Mouse (Mus musculus) retina, embryonic 14.5 days (tissue): ENCODE measurements at regions not wholly inside any gene's neighbourhood (a gene's known extent, or its start where the extent isn't known, plus 50 kb on each side); places are given as distances from the start of the nearest gene placed in this dataset.
A peak's percentile ranks its signal among the peaks of the same experiment; 100 is the strongest.
"Not testable (repeated sequence)": the region's sequence is repeated elsewhere in the genome, so short reads cannot be mapped to it uniquely, and the experiment has no call there.

Experiments used
- DNase-seq: peaks from one replicate; pipeline ENCODE4 v3.0.0-alpha.2; 2015; ENCODE audit warnings: low spot score

DNA sequence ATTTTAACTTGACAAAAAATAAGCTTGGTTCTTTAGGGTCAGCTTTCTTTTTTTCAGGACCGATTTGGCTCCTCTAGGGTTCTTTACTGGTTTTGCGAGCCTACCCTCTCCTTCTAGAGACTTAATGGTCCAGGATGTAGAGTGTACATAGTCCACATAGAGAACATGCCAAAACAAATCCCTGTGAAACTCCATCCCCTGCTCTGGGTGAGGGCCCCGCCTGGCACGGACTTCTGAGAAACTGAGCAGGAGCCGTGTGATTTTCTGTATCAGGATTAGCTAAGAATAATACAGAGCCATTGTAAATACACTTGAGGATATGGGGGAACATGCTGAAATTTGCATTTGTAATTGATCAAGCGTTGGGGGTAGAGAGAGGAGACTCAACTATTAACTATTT is 118.2 kb upstream of the Teddm2 start:
- no peak for DNase-seq

DNA sequence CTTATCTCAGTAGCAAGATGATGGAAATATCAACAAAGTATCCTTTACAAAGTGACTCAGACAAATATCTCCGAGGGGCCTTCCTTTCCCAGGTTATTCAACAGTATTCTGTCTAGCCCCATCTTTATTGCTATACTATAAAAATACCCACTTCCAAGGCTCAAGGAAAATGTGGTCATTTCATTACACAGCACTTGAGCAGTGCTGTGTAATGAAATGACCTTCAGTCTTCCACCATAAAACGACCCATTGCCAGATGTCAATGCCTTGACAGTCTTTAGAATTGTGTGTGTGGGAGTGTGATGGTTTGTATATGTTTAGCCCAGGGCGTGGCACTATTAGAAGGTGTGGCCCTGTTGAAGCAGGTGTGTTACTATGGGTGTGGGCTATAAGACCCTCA is 124.3 kb upstream of the Teddm2 start:
- DNase-seq: no peak

- DNase-seq: no peak
Measured at GRCm38 (mm10) chr1:154027303-154027702, 127.3 kb upstream of the Teddm2 start.

GRCm38 (mm10) chr1:154029826-154030225 is 129.8 kb upstream of the Teddm2 start:
- DNase-seq: no peak

DNA sequence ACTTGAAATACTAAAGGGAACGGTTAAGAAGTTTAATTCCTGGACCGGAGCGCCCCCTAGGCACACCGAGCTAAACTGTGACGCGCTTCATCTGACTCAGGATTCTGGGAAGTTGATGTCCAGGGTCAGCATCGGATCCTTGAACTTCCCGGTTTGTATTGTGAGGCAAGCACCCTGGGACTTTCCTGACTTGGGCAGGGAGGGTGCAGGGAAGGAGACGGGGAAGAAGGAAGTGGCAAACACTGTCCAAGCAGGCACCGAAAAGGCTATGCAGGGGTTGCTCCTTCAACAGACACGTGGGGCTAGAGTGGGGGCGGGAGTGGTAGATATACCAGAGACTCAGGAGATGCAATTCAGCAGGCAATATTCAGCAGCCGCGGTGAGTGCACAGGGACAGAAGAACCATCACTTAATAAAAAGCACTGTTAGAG is 132.7 kb upstream of the Teddm2 start:
- DNase-seq: peak; percentile 78

GRCm38 (mm10) chr1:154033958-154034606 is 134.1 kb upstream of the Teddm2 start:
- DNase-seq: no peak

- peak; percentile 6 for DNase-seq
Measured at GRCm38 (mm10) chr1:154036729-154037270, 136.8 kb upstream of the Teddm2 start.

- no peak for DNase-seq
Measured at GRCm38 (mm10) chr1:154038241-154038640, 138.2 kb upstream of the Teddm2 start.

DNA sequence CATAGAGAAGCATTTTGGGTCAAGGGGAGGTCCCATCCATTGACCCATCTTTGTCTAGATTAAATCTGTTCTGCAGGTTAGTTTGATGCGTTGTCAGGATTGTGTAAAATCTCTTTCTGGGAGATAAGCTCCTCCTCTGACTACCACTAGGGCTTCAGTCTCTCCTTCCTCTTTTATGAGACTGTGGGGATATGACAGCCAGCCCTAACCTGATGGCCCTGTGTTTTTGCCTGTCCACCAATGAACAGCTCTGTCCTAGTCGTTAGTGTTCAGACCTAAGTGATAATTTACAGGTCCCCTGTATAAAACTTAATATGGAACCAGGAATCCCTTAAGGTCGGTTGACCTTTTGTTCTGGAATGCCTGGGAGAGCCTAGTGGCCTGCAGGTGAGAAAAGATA is 140.9 kb upstream of the Teddm2 start:
- DNase-seq: no peak

- no peak for DNase-seq
Measured at GRCm38 (mm10) chr1:154042956-154043355, 142.9 kb upstream of the Teddm2 start.

DNA sequence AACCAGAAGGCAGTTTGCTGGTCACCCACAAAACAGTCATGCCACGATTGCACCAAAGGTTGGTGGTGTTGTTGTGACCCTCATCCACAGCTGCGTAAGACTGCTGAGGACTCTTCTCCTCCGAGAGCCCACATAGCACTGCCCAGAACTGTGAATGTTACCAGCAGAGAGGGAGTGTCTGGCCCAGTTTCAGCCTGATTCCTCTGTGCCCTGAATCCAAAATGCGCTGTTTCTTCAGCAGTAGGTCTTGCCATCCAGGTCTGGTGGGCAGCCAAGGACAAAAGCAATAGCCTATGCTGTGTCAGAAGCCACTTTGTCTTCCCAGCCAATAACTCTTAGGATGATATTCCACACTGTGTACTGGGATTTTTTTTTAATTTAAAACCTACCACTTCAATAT is 144.7 kb upstream of the Teddm2 start:
- no peak for DNase-seq

DNA sequence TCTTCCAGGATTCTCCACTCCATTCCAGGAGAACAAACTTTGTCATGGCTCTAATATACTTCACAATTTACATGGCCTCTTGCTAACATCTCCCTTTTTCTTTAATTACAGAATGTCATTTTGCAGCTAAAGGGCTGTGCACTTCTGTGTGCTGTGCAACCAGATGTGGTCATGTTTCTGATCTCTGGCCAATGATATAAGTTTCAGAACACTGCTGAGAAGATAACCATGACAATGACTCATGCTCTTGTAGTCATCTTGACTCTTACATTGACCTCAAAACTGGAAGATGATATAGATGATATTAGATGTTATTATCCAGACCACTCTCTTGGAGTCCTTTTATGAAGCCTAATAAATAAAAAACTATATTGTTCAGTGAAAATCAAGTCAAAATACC is 145.9 kb upstream of the Teddm2 start:
- no peak for DNase-seq

DNA sequence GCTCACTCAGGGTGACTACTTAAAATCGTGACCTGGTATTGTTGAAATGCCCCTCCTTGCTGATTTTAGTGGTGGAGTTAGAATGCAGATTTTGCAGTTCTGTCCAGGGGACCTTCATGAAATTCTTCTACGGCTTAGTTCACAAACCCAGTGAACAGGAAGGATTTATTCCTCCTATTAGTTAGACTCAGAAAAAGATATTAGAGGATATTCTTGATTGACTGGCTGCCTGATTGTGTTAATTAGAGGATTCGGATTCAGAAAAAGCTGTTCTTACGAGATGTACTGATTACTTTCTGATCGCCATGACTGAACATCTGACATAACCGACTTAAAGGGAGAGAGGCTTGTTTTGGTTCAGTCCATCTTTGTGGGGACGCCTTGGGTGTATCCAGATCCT is 147.3 kb upstream of the Zfp648 start:
- peak; percentile 91 for DNase-seq

DNA sequence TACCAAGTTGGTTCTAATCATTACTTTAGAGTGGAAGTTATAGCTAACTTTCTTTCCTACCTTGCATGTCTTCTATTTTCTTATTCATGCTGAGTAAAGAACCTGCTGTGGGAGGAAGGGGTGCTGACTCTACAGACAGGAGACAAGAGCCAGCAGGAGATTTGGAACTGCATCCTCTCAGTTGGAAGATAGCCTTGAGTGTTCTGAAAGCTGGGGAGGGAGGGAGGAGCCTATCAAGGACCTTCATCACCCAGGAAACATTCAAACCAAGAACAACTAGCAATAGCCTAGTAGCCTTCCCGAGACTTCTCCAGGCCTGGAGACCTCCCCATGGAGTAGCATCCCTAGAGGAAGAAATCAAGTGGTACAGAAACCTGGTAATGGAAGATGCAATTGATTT is 146.1 kb upstream of the Zfp648 start:
- no peak for DNase-seq

- DNase-seq: not testable (repeated sequence)
Measured at GRCm38 (mm10) chr1:154061397-154061796, 139.6 kb upstream of the Zfp648 start.

- no peak for DNase-seq
Measured at GRCm38 (mm10) chr1:154061851-154062250, 139.1 kb upstream of the Zfp648 start.

DNA sequence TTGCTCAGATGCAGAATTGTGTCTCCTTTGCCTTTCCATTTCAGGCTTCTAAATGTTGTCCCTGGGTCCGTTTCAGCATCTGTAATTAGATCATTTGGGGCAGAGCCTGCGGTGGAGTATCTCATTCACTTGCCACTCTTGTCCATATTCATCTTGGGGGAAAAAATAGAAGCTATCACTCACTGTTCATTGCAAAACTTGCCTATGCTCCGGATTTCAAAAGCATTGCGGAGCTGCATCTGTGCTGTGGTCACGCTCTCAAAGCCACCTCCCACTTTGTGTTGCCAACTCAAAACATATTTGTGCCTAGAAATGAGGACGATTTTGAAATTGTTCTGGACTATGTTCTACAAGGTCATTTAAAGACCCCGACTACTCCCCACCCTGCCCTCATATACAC is 138.3 kb upstream of the Zfp648 start:
- DNase-seq: no peak

GRCm38 (mm10) chr1:154064633-154065032 is 136.4 kb upstream of the Zfp648 start:
- DNase-seq: no peak

- no peak for DNase-seq
Measured at GRCm38 (mm10) chr1:154065336-154066329, 135.4 kb upstream of the Zfp648 start.

DNA sequence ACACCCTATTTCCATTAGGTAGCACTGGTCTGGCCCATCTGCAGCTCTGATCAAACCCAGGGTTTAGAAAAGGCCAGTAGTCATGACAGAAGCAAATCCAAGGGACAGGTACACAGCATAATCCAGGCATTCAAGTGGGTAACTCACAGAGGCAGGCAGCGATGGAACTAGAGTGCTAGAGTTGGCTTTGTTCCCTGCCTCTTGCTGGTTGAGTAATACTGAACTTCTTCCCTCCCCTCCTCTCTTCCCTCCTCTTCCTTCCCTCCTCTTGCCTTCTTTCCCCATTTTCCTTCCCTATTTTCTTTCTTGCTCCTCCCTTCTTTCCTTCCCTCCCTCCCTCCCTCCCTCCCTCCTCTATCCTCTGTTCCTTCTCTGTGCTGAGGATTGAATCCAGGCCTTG is 133.1 kb upstream of the Zfp648 start:
- no peak for DNase-seq

- no peak for DNase-seq
Measured at GRCm38 (mm10) chr1:154074270-154074669, 126.7 kb upstream of the Zfp648 start.

DNA sequence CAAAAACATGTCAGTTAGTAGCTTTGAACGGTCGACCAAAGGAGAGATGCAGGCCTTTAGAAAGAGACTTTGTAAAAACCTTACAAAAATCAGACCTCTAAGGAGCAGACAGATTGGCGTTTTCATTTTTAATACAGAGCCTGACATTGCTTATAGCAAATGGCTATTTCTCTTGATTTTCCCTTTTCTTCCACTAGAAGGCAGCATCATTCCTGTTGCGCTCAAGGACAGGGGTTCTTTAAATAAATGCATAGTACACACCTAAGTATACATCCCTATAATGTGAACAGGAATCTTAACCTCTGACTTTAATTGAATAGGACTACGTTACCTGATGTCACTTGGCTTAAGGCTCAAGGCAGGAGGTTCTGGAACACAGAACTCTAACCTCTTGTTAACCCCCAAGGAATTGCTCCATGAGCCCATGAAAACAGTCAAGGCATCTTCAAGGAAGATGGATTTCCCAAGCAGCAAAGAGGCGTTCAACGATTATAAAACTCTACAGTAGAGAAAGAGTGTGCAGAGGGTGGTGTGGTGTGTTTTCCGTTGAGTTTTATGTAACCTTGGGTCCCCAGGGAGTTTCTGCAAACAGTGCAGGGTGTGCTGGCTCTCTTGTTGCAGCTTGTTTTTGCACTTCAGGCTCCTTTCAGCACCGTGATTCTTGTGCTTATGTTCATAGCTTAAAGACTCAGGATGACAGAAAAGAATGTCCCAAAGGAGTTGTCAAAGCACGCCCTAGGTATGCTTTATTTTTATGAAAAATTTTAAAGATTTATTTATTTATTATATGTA is 124.1 kb upstream of the Zfp648 start:
- peak; percentile 55 for DNase-seq
